Mouse (Mus musculus) embryonic facial prominence, embryonic 14.5 days (tissue): ENCODE measurements around the gene Ms4a12. TPM values are rescaled to one million over a fixed set of nuclear protein-coding genes. Genes with fewer than 3 reads are reported as not detected.
"Not testable (repeated sequence)": the region's sequence is repeated elsewhere in the genome, so short reads cannot be mapped to it uniquely, and the experiment has no call there.

Experiments used
- ATAC-seq: fragments of 200-750 bp; cut with Nextera tagmentation; 2 replicates; pipeline ENCODE4 v1.8.0; 2017; ENCODE audit warnings: low read depth, moderate number of reproducible peaks, moderate TSS enrichment
- DNase-seq: peaks from one replicate; pipeline ENCODE4 v3.0.0-alpha.2; 2015; ENCODE audit warnings: low spot score
- H3K27ac ChIP-seq: fragments of 300-500 bp; sonication (generic); replicated peaks from 2 replicates; pipeline ENCODE4 v1.5.1; 2014; ENCODE audit warnings: low read depth, mild to moderate bottlenecking, low read length, moderate library complexity
- H3K27me3 ChIP-seq: fragments of 300-500 bp; sonication (generic); replicated peaks from 2 replicates; pipeline ENCODE4 v1.6.1; 2014; ENCODE audit warnings: low read length; ENCODE audit not compliant: control insufficient read depth, insufficient read depth
- H3K36me3 ChIP-seq: fragments of 300-500 bp; sonication (generic); 2 replicates; pipeline ENCODE4 v1.6.1; 2014; ENCODE audit warnings: low read length, mixed read lengths; ENCODE audit not compliant: control insufficient read depth, insufficient read depth
- H3K4me1 ChIP-seq: fragments of 300-500 bp; sonication (generic); 2 replicates; pipeline ENCODE4 v1.6.1; 2014; ENCODE audit warnings: antibody characterized with exemption, low read length; ENCODE audit not compliant: control insufficient read depth, insufficient read depth
- H3K4me2 ChIP-seq: fragments of 300-500 bp; sonication (generic); 2 replicates; pipeline ENCODE4 v1.6.1; 2014; ENCODE audit warnings: low read depth, mild to moderate bottlenecking, low read length, moderate library complexity, mixed read lengths
- H3K4me3 ChIP-seq: fragments of 300-500 bp; sonication (generic); 2 replicates; pipeline ENCODE4 v1.5.1; 2014; ENCODE audit warnings: low read depth, mild to moderate bottlenecking, low read length
- H3K9ac ChIP-seq: fragments of 300-500 bp; sonication (generic); 2 replicates; pipeline ENCODE4 v1.6.1; 2014; ENCODE audit warnings: low read depth, mild to moderate bottlenecking, low read length, moderate library complexity, mixed read lengths
- H3K9me3 ChIP-seq: fragments of 300-500 bp; sonication (generic); 2 replicates; pipeline ENCODE4 v1.6.1; 2016; ENCODE audit warnings: low read length; ENCODE audit not compliant: control insufficient read depth
- whole genome bisulfite sequencing: fragments of 180-500 bp; shearing (Covaris S2); extraction: QIAGEN DNeasy Blood & Tissue Kit; methylation state at CpG from one replicate; pipeline ENCODE4 v1.1.7; 2014; 5-methylcytosine and 5-hydroxymethylcytosine counted together
- polyA plus RNA-seq: library from polyadenylated mRNA; unstranded; fragments of >200 nt; fragmentation: Nextera tagmentation; extraction: Ambion mirVana; gene quantifications from 2 replicates; pipeline ENCODE4 v1.2.1, GENCODE M21; 2014

Ms4a12 gene
- polyA plus RNA-seq: not detected in 2 replicates

GRCm38 (mm10) chr19:11232348-11232747, at the start of gene Ms4a12:
TSS of gene Ms4a12 (minus strand) at chr19:11232448.
- Histone ChIP-seq H3K4me1 (no peaks in the 10 kb centered on the region), H3K27ac (no peak within 1 kb of the TSS), H3K4me3 (no peak within 1 kb of the TSS), H3K36me3 (no peaks in the 10 kb centered on the region), H3K9me3 (no peaks in the 10 kb centered on the region), H3K9ac (no peak within 1 kb of the TSS), H3K27me3 (no peaks in the 10 kb centered on the region), H3K4me2 (no peak within 1 kb of the TSS)
- 71% methylated on average over 5 of the region's 5 CpGs for WGBS
- ATAC-seq: no peak
- DNase-seq: no peak

DNA sequence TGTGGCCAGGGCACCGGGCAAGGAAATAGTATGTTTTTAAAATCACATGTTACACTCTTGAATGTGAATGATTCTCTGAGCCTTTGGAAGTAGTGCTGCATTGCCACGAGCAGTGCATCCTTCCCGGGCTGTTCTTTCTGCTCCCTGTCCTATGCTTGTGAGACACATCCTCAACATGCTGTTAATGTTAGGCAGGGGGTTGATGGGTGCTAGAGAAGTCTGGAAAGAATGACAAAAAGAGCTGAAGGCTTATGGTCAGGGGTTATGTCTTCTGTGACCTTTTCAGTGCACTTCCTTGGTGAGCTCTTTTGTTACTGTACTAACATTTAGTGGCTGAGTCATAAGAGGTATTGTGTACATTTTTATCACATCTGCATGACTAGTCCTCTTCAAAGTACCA, 48.0 kb upstream of the Ms4a12 start:
- WGBS: 86% methylated on average over 3 of the region's 3 CpGs
- Histone ChIP-seq H3K9me3 (no peaks in the 10 kb centered on the region), H3K27ac (no peak overlapping the region), H3K36me3 (no peaks in the 10 kb centered on the region), H3K27me3 (no peaks in the 10 kb centered on the region), H3K4me2 (no peak overlapping the region), H3K4me3 (no peak overlapping the region), H3K4me1 (no peaks in the 10 kb centered on the region), H3K9ac (no peak overlapping the region)
- no peak for DNase-seq
- no peak for ATAC-seq

DNA sequence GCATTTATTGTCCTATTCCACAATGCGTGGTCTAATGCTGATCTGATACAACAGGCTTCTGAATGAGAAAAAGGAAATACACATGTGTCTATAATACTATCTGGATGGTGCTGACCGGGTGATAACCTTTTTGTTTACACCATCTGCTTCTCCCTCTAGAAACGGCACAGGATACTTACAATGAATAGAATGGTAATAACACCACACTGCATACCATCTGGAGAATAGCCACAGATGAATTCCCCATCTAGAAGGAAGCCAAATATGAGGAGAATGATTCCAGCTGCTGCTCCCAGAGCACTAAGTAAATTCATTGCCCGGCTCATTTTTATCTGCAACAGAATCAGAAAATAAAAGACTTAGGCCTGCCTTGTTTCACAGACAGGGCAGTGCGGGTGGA, 44.2 kb upstream of the Ms4a12 start:
- ATAC-seq (no peak), DNase-seq (peak; percentile 22)
- Histone ChIP-seq H3K4me3 (no peak overlapping the region), H3K4me2 (no peak overlapping the region), H3K27ac (no peak overlapping the region), H3K27me3 (no peaks in the 10 kb centered on the region), H3K36me3 (no peaks in the 10 kb centered on the region), H3K9me3 (no peaks in the 10 kb centered on the region), H3K4me1 (no peaks in the 10 kb centered on the region), H3K9ac (no peak overlapping the region)
- WGBS: 55% methylated on average over 5 of the region's 5 CpGs

DNA sequence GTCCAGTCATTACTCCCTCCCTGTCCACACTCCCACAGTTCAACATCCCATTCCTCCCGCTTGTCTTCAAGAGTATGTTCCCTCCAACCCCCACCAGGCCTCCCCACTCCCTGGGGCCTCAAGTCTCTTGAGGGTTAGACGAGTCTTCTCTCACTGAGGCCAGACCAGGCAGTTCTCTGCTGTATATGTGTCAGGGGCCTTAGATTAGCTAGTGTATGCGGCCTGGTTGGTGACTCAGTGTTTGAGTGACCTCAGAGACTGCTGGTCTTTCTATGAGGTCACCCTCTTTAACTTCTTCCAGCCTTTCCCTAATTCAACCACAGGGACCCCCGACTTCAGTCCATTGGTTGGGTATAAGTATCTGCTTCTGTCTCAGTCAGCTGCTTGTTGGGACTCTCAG, 34.7 kb upstream of the Ms4a12 start:
- 77% methylated on average over 4 of the region's 4 CpGs for WGBS

DNA sequence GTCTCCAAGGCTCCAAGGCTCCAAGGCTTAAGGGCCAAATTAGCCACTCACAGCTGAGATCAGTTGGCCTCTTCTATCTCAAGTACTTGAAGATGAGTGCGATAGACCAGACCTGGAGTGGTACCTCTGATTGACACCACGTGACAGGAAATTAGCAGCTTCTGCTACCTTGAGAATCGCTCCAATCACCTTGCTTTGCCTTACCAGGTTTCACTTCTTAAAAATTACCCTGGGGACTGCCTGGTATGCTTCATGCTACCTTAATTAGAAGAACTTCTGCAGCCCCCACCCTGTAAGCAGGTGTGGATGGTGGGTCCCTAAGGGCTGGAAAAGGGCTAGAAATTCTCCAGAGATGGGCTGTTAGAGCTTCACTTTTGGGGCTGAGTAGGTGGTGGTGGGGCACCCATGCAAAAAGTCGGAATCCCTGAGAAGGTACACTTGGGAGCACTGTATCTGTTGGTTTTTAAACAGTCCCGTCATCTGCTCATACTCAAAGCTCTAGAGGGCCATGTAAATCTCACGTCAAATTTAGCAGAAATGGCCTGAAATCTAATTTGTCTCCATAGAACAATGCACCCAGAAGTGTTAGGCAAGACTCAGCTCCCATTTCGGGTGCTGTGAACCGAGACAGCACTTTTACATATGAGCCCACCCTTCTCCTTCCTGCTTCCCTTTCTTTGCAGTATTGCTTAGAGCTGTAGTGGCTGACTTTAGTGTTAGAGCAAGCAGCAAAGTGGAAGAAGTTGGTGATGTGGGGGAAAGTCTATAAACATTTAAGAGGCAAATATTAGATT, 34.0 kb upstream of the Ms4a12 start, which contains the start of gene Ms4a1:
Ms4a1 (minus strand) TSS at position 190 of the 794 bp plus-strand sequence.
- 86% methylated on average over 8 of the region's 8 CpGs for WGBS
- H3K27ac ChIP-seq: no peak within 1 kb of the TSS
- no peak for ATAC-seq
- H3K36me3 ChIP-seq: no peaks in the 10 kb centered on the region
- no peak within 1 kb of the TSS for H3K4me2 ChIP-seq
- no peaks in the 10 kb centered on the region for H3K9me3 ChIP-seq
- H3K4me1 ChIP-seq: no peaks in the 10 kb centered on the region
- no peak within 1 kb of the TSS for H3K9ac ChIP-seq
- DNase-seq: no peak
- no peaks in the 10 kb centered on the region for H3K27me3 ChIP-seq
- H3K4me3 ChIP-seq: no peak within 1 kb of the TSS

More for the DNA sequence above, 34.7 kb upstream of the Ms4a12 start:
- no peak for ATAC-seq
- Histone ChIP-seq H3K27ac (no peak overlapping the region), H3K4me1 (no peaks in the 10 kb centered on the region), H3K4me2 (no peak overlapping the region), H3K27me3 (no peaks in the 10 kb centered on the region), H3K9me3 (no peaks in the 10 kb centered on the region), H3K36me3 (no peaks in the 10 kb centered on the region), H3K9ac (no peak overlapping the region), H3K4me3 (no peak overlapping the region)
- DNase-seq: no peak

- Histone ChIP-seq H3K36me3 (no peaks in the 10 kb centered on the region), H3K4me2 (no peak overlapping the region), H3K9ac (no peak overlapping the region), H3K9me3 (no peaks in the 10 kb centered on the region), H3K4me3 (no peak overlapping the region), H3K4me1 (no peaks in the 10 kb centered on the region), H3K27me3 (no peaks in the 10 kb centered on the region), H3K27ac (no peak overlapping the region)
- ATAC-seq: no peak
- DNase-seq: no peak
- 77% methylated on average over 9 of the region's 9 CpGs for WGBS
These were observed 32.4 kb upstream of the Ms4a12 start for GRCm38 (mm10) chr19:11264602-11265185.

DNA sequence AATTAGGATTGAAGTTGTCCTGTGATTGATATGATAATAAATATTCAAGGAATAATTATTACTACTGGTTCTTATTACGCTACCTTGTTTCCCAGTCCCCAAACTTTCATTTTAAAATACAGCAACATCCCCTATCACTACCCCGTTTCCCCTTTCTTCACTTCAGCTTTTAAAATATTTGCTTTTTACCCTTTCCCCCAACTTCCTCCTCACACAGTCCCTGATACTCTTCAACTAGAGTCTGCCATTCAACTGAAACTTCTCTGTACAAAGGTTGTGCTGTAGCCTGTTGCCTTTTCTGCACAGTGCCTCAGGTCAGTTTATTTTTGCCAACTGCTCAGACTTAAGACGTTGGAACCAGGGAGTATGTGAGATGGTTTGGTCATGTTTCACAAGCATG, 31.3 kb upstream of the Ms4a12 start:
- Histone ChIP-seq H3K4me3 (no peak overlapping the region), H3K36me3 (no peaks in the 10 kb centered on the region), H3K4me1 (no peaks in the 10 kb centered on the region), H3K9ac (no peak overlapping the region), H3K27ac (no peak overlapping the region), H3K4me2 (no peak overlapping the region), H3K27me3 (no peaks in the 10 kb centered on the region), H3K9me3 (no peaks in the 10 kb centered on the region)
- WGBS: 74% methylated on average over 3 of the region's 3 CpGs
- no peak for ATAC-seq
- DNase-seq: no peak

DNA sequence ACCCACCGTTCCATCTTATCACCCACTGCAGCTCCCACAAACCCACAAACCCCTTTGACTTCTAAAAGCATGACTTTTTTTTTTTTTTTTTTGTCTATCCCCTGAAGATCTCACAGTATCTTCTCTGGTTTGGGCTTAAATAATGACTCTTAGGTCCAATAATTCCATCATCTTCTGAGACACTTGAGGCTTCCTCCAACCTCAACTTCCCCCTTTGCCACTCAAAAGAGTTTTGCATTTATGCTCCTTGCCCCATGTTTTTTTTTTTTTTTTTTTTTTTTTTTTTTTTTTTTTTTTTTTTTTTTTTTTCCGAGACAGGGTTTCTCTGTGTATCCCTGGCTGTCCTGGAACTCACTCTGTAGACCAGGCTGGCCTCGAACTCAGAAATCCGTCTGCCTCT, 30.7 kb upstream of the Ms4a12 start:
- not testable (repeated sequence) for H3K4me1 ChIP-seq, ATAC-seq, H3K4me3 ChIP-seq, H3K9ac ChIP-seq, H3K36me3 ChIP-seq, DNase-seq, H3K27me3 ChIP-seq, H3K9me3 ChIP-seq, H3K27ac ChIP-seq, H3K4me2 ChIP-seq
- WGBS: 71% methylated on average over 4 of the region's 4 CpGs

DNA sequence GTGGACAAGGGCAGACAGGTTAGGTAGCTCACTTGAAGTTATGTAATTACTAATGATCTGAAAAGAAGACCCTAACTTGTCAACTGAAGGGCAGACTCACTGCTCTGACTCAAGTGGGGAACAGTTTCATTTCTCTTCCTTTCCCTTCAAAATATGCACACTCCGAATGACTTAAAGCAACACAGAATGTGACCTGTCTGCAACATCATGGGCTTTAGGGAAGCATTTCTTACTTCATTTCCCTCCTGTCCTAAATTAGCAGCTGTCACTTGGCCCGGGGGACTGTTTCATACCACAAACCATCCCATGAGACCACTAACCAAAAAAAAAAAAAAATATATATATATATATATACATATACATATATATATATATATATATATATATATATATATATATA, 29.3 kb upstream of the Ms4a12 start:
- H3K36me3 ChIP-seq: no peaks in the 10 kb centered on the region
- no peaks in the 10 kb centered on the region for H3K4me1 ChIP-seq
- WGBS: 86% methylated on average over 2 of the region's 2 CpGs
- no peak for ATAC-seq
- no peak overlapping the region for H3K4me2 ChIP-seq
- no peak overlapping the region for H3K9ac ChIP-seq
- DNase-seq: no peak
- H3K27me3 ChIP-seq: no peaks in the 10 kb centered on the region
- no peaks in the 10 kb centered on the region for H3K9me3 ChIP-seq
- H3K27ac ChIP-seq: no peak overlapping the region
- no peak overlapping the region for H3K4me3 ChIP-seq
